Mouse (Mus musculus) erythroblast, adult 5-6 weeks (primary cell): ENCODE results near the gene Trim16. TPM values are rescaled to one million over a fixed set of nuclear protein-coding genes. Genes with fewer than 3 reads are reported as not detected.

ENCODE experiments used
- ATAC-seq: replicated peaks from 2 replicates; pipeline ENCODE4 v1.8.0; 2016; ENCODE audit warnings: moderate number of reproducible peaks, mild to moderate bottlenecking, moderate TSS enrichment, inconsistent platforms; ENCODE audit not compliant: poor library complexity, low FRiP score, severe bottlenecking
- total RNA-seq, 2 experiments: library from RNA; stranded (forward) in 1 of 2; stranded (reverse) in 1 of 2; fragments of 150-400 nt in 1 of 2; fragments of 200-764, 138-1000 nt in 1 of 2; gene quantifications; 2 replicates each; pipeline versions ENCODE4 v1.2.3 to v1.2.4; 2015 to 2017; ENCODE audit warnings: low replicate concordance in 2 of 2

The Trim16 gene
- total RNA-seq (2015; ENCODE audit: low replicate concordance) (7.5 and 8.8 TPM in 2 replicates), total RNA-seq (2017; ENCODE audit: low replicate concordance) (4.3 and 8.5 TPM in 2 replicates)

- ATAC-seq = peak; percentile 72
Measured at GRCm38 (mm10) chr11:62820059-62820541, at the start of gene Trim16. Gene Trim16, plus strand, starts transcription at chr11:62820231.

GRCm38 (mm10) chr11:62776510-62776909, 43.5 kb upstream of the Trim16 start:
- no peak for ATAC-seq

GRCm38 (mm10) chr11:62788935-62789616, 31.0 kb upstream of the Trim16 start, which contains the start of gene Zfp286:
Gene Zfp286, minus strand, starts transcription at chr11:62789462.
- no peak for ATAC-seq

GRCm38 (mm10) chr11:62789617-62789936, 30.5 kb upstream of the Trim16 start:
- no peak for ATAC-seq

DNA sequence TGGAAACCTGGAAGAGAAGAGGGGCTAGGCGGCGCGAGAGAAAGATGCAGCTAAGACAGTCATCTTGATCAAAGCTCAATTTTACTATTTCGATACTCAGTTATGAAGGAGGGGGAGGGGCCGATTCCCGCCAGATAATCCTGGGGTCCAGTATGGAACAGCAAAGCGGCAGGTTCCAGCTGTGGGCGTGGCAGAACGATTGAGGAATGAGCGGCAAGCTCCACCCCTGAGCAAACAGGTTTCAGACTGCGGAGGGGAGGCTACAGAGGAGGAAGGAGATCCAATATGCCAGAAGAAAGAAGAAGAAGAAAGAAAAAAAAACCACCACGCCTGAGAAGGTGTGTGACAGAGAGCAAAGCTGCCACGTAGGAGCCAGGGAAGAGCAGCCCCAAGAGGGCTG, 15.9 kb upstream of the Trim16 start:
- no peak for ATAC-seq

DNA sequence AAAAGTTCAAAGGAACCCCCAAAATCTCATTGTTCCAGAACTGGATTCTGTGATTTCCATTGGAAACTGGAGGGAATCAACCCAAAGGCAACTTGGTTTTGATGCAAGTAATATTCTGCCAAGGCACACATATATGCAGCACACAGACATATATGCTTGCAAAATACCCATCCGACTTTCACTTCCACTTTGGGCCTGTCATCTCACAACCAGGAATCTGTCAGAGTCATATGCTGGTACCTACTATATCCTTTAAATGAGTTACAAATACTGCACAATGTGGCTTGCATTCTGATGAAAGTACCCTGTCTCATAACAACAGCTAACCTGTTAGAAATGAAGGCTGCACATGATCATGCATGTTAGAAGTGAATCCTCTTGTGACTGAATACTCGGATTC, 12.1 kb upstream of the Trim16 start:
- no peak for ATAC-seq

DNA sequence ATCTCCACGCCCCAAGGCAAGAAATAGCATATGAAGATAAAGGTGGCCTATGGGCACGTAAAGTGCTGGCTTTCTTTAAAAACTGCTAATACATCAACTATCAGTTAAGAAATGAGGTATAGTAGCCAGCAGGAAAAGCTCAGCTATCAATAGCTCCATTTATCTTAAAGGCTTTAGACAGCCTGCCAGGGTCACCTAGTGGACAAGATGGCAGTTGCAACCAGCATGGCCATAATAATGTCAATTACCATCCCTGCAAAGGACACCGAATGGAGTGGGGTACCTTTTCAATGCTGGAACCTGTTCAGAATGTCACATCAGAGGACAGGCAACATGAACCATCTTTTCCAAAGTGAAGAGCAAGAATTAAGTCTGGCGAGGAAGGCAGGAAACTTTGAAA, 10.8 kb upstream of the Trim16 start:
- no peak for ATAC-seq

DNA sequence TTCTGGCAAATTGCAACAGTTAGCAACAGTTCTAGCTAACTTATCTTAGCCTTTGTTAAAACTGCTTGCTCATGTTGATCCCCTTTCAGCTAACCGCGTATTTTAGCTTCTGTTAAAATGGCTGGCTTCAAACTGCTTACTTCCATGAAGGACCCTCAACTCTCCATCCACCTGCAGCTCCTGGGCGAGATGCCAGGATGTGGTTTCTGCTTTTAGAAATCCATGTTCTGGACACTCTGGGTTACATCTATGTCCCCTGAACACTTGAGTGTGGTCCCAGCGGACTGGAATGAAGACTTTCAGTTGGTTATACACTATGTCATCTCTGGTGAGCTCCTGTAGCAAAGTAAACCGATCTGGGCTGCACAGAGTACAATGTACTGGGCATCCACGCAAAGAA, 7.8 kb upstream of the Trim16 start:
- ATAC-seq = no peak

- no peak for ATAC-seq
Measured at GRCm38 (mm10) chr11:62813497-62813896, 6.5 kb upstream of the Trim16 start.

DNA sequence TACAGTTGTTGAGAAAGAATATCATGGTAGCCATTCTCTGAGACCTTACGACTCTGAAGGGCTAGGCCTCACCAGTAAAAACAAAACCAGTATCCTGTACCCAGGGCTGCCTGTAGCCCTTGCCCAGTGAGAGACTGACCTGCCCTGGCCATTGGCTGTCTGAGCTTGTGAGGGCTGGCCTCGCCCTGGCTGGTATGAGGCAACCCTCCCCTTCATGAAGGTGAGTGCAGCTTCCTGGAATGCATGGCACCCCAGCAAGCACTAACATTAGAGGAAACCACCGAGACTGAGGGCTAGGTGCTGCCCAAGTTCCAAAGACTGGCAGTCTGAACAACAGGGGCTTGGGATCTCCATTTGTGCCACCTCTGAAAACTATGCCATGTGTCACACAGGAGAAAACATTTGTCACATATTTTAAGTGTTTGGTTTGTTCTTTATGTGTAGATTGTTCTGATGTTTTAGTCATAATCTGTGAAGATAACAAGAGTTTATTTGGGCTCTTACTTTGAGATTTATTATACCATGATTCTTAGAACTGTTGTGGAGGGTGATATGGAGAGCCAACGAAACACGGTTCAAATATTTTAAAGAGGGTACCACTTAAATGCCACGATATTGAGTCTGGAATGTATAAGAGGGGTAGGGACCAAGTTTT, 5.9 kb upstream of the Trim16 start:
- ATAC-seq = no peak

DNA sequence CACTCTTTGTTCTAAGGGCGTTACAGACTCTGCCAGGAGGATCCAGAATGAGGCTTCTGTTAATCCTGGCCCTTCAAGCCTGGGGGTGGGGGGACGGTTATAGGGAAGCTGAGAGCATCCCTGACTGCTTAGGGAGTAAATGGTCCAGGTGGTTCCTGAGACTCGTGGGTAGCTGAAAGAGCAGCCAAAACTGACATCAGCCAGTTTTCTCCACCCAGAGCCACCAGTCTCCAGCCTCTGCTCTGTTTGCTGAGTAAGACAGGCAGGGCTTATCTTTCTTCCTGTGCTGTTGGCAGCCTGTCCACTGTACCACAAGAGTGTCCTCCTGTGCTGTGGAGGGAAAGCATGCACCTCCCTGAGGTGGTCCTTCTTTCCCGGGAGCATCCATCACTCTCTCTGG, 5.4 kb upstream of the Trim16 start:
- ATAC-seq = no peak

DNA sequence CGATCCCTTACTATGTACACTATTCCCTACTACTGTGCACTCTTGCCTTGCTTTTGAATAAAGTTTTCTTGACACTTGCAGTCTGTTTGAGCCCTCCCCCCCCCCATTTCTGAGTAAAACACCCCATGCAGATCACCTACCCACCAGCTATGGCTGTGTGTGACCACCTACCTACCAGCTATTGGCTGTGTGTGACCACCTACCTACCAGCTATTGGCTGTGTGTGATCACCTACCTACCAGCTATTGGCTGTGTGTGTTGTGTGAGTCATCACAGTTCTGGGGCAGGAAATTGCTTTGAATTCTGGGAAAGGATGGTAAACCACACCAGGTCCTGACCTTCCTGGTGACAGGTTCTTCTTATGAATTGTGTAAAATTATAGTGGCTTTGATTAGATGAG, 4.6 kb upstream of the Trim16 start:
- no peak for ATAC-seq

DNA sequence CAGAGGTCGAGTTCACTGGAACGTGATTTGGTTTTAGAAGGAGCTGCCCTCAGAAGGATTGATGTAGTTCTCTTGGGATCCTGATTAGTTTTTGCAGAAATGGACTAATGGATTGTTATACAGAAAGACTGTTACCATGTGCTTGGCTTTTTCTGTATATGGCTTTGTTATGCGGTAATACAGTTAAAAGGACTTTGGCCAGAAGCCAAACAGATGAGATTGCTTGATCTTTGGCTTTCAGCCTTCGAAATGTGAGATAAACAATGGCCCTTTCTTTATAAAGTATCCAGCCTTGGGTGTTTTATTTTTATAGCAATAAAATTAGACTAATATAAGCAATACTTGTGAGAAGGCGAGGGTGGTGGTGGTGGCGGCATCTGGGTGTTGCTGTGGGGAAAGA, 3.4 kb upstream of the Trim16 start:
- no peak for ATAC-seq

GRCm38 (mm10) chr11:62819059-62819686, 858 bp upstream of the Trim16 start:
- ATAC-seq = no peak

DNA sequence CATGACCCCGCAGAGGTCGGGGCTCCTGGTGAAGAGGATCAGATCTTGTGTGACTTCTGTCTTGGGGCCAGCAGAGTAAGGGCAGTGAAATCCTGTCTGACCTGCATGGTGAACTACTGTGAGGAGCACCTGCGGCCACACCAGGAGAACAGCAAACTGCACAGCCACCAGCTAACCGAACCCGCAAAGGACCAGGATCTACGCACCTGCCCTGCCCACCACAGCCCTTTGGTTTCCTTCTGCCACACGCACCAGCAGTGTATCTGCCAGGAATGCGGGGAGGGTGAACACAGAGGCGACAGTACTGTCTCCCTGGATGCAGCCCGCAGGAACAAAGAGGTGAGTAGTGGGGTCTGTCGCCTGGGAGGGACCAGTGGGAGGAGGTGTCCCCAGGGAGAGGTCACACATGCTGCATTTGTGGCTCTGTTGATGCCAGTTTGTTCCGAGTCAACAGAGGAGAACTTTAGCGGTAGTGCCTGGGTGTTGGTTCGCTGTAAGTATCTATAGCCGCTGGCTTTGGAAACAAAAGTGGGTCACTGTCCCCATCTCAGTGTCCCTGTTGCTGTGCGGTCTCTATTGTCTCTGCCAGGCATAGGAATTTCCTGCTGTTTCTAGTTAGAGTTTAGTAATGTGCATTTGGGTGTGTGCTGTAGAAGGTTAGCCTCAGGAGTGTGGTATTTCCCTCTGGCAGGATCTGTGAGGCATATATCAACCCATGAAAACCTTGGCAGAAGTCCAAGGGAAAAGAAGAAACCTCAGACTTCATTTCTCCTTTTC, 818 bp downstream of the Trim16 start:
- no peak for ATAC-seq

DNA sequence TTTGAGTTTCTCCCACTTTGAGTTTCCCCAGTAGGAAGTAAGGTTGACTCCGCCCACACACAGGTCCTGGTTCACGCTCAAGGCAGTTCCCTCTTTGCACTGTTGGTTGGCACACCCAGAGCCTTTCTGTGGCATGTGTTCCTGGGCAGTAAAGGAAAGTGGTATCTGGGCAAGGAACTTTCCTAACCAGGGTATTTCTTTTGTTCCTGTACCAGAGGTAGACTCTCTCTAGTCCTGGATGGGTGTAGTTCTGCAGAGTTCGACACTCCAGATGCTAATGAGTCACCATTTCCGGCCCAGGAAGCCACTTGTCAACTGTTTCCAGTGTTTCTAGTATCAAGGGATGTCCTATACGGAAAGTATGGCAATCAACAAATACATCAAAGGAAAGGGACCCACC, 1.9 kb downstream of the Trim16 start:
- ATAC-seq = no peak

GRCm38 (mm10) chr11:62824211-62824610, 4.2 kb downstream of the Trim16 start:
- ATAC-seq = no peak

GRCm38 (mm10) chr11:62825222-62826105, 5.4 kb downstream of the Trim16 start:
- no peak for ATAC-seq

DNA sequence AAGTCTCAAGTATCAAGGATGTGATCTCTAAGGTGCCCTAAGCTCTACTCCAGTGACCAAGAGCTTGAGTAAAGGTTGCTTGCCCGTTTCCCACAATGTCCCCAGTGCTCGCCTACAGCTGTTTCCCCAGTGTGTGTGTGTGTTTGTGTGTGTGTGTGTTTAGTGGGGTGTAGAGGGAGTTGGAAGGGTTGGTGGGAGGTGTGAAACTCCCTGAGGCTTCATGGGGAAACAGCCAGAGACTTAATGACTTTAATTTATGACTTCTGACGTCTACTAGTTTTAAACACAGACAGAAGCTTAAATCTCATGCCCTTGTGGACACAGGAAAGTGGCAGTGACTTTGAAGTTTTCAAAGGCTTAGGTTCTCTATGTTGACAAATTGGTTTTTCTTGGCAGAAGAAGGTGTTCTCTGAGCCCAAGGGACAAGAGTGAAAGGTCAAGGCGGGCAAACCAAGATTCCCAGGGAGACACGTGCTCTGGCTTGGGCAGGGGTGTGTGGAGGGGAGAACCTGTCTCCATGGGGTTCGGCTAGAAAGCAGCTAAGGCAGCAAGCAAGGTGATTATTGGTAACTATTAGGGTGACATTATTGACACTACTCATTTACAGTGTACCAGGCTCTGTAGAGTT, 6.2 kb downstream of the Trim16 start:
- ATAC-seq = no peak
